Mouse (Mus musculus) naive thymus-derived CD4-positive, alpha-beta T cell, adult 2 months (primary cell): ENCODE measurements at regions not wholly inside any gene's neighbourhood (a gene's known extent, or its start where the extent isn't known, plus 50 kb on each side); places are given as distances from the start of the nearest gene placed in this dataset.
"Not testable (repeated sequence)": the region's sequence is repeated elsewhere in the genome, so short reads cannot be mapped to it uniquely, and the experiment has no call there.

Source experiments
- DNase-seq: peaks from one replicate; pipeline ENCODE4 v3.0.0-alpha.2; 2011; ENCODE audit warnings: low read depth

- no peak for DNase-seq
Observed at GRCm38 (mm10) chr1:194565574-194565973, 52.4 kb upstream of the Plxna2 start.

DNA sequence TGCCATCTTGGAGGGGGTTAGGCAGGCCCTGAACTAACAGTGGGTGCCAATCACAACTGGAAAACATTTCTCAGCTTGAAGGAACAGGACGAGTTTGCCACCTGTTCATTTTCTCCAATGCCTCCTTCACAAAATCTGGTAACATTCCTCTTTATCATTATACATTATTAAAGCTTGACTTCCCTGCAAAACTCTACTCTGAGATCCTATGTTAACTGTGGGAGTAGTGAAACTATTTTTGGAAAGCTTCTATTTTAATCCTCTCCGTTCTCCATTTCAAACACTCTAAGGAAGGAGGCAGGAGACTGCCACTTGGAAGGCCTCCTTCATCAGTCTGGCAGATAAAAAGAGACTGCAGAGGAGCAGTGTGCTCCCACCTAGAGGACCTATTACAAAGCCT, 54.1 kb upstream of the Plxna2 start:
- DNase-seq: no peak

- no peak for DNase-seq
Observed at GRCm38 (mm10) chr1:194561098-194561497, 56.9 kb upstream of the Plxna2 start.

DNA sequence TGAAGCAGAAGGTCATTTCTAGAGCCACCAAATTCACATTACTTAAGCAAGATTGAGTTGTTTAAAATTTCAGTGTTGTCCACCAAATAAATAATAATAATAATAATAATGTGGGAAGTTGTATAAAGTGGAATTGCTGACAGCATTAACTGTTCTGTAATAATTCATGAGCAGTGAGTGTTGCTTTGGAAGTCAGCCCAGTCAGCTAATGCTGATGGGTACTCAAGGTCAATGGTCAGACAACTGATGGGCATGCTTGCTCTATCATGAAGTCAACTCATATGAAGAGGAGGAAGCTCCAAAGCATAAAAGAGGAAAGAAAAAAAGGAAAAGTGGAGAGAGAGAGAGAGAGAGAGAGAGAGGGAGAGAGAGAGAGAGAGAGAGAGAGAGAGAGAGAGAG, 69.4 kb upstream of the Plxna2 start:
- no peak for DNase-seq

- DNase-seq: no peak
Observed at GRCm38 (mm10) chr1:194548243-194548642, 69.8 kb upstream of the Plxna2 start.

- no peak for DNase-seq
Observed at GRCm38 (mm10) chr1:194540923-194541322, 77.1 kb upstream of the Plxna2 start.

- DNase-seq: no peak
Observed at GRCm38 (mm10) chr1:194527342-194528165, 90.5 kb upstream of the Plxna2 start.

DNA sequence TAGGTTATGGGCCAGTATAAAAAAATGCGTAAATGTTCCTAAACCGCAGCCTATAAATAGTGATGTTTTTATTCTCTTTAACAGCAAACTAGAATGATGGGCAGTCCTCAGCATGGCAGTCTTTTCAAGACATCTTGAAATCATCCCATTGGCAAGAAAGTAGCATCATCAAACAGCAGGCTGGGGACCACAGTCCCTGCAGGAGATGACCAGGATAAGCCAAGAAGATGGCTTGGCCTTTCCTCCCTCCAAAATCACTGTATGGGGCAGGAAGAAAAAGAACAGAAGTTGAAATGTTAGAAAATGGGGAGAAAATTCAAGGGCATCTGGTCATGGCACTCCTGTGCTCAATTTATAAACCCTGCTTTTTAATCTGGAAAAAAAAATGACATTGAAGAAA, 93.0 kb upstream of the Plxna2 start:
- no peak for DNase-seq

GRCm38 (mm10) chr1:194521216-194521615, 96.8 kb upstream of the Plxna2 start:
- no peak for DNase-seq

DNA sequence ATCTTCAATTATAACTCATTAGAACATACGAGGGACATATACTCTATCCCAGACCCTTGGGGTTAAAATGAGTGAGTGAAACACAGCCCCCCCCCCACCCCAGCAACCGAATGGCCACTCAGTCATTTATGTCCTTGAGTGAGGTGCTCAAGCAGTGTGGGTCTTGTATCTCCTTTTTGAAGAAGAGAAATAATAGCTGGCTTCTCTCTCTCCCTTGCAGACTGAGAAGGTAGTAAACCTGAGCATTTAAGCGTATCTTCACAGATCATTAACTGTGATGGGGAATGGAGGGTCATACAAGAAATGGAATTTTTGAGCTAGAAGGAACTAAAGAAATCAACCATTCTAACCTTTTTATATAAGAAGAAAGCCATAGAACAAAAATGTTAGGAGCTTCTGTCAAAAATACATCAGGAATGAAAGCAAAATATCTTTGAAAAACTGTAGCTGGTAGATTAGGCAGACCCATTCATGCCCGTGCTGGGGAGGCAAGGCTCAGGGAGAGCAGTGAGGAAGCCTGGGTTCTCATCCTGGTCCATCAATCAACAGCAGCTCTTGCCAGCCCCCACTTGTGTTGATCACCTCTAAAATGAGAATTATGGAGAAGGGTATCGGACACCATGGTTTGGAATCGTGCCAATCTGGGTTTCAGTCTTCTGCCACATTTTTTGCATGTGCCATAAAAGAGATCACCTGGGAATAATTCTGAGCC, 98.4 kb upstream of the Plxna2 start:
- no peak for DNase-seq

DNA sequence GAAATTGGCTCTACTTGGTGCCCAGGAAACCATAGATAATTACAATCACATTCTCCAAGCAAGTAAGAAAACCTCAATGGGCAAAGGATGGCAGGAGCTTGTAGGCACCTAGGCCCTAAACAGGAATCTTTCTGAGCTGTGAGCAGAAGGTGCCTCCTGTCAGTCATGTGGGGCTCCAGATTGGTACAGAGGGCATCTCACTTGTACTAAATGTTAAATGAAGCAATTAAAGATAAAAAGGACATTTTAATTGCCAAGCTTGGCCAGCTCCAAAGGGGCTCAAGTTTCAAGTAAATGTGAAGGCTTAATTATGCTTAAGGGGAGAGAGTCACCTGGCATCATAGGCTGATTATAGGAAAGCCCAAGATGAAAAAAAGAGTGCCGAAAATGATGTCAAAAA, 101.9 kb upstream of the Plxna2 start:
- DNase-seq: no peak

DNA sequence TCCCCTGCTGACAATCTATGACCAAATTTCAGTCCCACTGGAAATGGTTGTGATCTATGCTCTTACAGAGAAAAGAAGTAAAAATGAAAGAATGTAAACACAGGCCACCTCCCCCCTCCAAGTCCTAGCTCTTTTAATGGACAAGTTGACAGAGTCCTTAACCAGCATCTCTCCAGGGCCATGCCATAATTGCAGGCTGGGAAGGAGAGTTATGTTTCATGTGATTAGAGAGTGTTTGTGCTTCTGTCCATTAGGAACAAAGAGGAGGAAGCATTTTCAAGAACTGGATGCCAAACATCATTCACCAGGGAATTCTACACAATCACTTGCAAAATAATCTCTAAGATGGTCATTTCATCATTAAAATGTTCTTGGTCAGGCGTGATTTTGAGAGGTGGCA, 109.7 kb upstream of the Plxna2 start:
- no peak for DNase-seq

GRCm38 (mm10) chr1:194505826-194506225, 112.2 kb upstream of the Plxna2 start:
- no peak for DNase-seq

DNA sequence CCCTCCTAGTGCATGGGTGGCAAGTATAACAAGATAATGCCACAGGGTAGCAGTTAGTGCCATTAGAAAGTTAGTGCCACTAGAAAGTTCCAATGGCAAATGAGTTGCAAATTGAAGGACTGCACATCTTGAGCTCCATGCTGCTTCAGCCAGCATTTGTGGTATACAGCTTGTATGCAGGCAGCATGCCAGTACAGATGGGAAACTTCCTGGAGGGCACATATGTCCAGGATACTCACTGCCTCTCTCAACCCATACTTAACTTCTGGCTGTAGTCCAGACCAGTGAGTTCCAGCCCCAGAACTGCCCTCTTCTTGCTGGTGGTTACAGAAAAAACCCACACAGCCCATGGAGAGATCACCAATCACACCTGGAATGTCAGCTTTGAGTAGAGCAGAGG, 113.8 kb upstream of the Plxna2 start:
- DNase-seq: no peak

DNA sequence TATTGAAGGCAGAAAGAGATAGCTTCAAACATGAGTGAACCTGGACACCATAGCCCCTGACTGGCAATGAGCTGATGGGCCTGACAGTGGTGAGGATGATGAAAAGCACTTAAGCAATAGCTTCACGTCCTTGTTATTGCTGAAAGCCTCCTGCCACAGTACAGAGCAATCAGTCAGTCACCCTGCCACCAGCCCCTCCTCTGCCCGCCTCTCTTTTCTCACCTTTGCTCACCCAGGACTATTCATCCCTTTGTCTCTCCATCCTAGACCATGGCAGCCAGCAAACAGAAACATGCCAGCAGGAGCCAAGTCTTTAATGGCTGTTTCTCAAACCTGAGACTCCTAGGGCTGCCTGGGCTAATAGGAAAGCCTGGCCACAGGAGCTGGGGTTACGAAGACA, 114.5 kb upstream of the Plxna2 start:
- no peak for DNase-seq

- no peak for DNase-seq
Observed at GRCm38 (mm10) chr1:194496424-194496823, 121.6 kb upstream of the Plxna2 start.

- no peak for DNase-seq
Observed at GRCm38 (mm10) chr1:194491111-194491510, 126.9 kb upstream of the Plxna2 start.

GRCm38 (mm10) chr1:194488126-194488525, 129.9 kb upstream of the Plxna2 start:
- no peak for DNase-seq

DNA sequence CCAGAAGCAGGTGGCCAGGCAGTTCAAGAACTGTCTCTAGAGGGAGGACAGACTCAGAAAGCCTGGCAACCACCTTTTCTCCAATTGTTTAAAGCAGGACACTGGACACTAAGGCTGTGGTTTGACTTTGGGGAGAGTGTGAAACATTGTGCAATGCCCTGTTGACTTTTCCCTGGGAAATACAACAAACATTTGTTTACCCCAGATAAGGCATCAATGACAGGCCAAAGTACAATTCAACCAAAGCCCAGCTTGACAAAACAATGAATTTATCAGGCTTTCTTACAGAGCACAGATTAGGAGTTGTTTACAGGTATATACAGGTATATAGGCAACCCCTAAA, 135.3 kb upstream of the Plxna2 start:
- DNase-seq: no peak

DNA sequence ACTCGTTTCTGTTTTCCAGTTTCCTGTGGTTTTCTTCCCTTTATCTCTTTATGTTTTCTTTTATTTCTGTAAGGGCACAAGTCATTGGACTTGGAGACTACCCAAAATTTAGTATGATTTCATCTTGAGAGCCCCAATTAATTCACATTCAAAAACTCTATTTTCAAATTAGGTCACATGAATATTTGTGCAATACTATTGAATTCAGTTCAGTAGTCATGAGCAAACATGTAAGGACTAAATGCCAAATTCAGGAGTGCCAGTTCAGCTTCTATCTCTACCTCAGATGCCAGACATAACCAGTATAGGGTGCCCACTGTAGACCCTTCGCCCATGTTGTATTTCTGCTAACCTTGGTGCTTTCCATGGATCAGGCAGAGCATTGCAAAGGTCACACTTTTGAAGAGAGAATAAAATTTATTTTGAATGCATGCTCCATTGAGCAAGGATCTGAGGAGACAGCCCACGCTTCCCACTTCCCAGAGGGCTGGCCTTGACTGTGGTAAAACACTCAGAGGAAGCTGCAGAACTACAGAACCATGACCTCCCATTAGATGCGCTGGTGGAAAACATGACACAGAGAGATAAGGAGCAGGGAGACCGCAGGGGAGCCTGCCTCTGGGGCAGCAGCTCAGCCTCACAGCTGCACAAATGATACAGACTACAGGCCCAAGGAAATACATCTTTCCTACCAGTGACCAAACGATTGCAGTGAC, 135.9 kb upstream of the Plxna2 start:
- no peak for DNase-seq

GRCm38 (mm10) chr1:194471281-194471680, 146.7 kb upstream of the Plxna2 start:
- not testable (repeated sequence) for DNase-seq

GRCm38 (mm10) chr1:194452480-194452879, 165.5 kb upstream of the Plxna2 start:
- no peak for DNase-seq

DNA sequence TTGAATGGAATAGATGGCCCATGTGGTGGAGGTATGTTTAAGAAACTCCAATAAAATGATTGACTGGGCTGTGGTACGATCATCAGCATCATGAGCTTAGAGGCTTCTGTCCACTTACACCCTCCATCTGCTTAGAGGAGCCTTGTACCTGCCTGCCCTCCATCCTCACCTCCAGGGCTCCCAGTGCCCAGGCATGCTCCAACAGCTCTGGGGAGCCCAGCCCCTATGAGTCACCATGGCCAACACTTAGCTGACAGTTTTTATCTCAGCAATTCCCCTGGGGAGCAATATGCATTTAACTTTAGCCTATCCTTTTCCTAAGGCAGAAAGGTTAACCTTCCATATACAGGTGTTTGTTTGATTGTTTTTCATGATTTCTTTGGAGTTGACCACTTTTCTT, 174.3 kb upstream of the Plxna2 start:
- DNase-seq: no peak
